Mouse (Mus musculus) neural tube, embryonic 11.5 days (tissue): ENCODE results near the gene Tspan14. TPM values are rescaled to one million over a fixed set of nuclear protein-coding genes. Genes with fewer than 3 reads are reported as not detected.

Experiments
- ATAC-seq: fragments of 200-750 bp; cut with Nextera tagmentation; 2 replicates; pipeline ENCODE4 v1.8.0; 2017; ENCODE audit warnings: moderate number of reproducible peaks, mild to moderate bottlenecking, moderate TSS enrichment, moderate library complexity; ENCODE audit not compliant: insufficient read depth, low FRiP score, low TSS enrichment
- DNase-seq: peaks from one replicate; pipeline ENCODE4 v3.0.0-alpha.2; 2015; ENCODE audit warnings: low spot score
- H3K27ac ChIP-seq: fragments of 300-500 bp; sonication (generic); 2 replicates; pipeline ENCODE4 v1.5.1; 2014; ENCODE audit warnings: low read depth, mild to moderate bottlenecking, low read length
- H3K27me3 ChIP-seq: fragments of 300-500 bp; sonication (generic); 2 replicates; pipeline ENCODE4 v1.6.1; 2014; ENCODE audit warnings: mild to moderate bottlenecking, low read length, mixed read lengths; ENCODE audit not compliant: control insufficient read depth, insufficient read depth
- H3K36me3 ChIP-seq: fragments of 300-500 bp; sonication (generic); 2 replicates; pipeline ENCODE4 v1.6.1; 2014; ENCODE audit warnings: mild to moderate bottlenecking, low read length, moderate library complexity, mixed read lengths; ENCODE audit not compliant: control insufficient read depth, insufficient read depth
- H3K4me1 ChIP-seq: fragments of 300-500 bp; sonication (generic); 2 replicates; pipeline ENCODE4 v1.6.1; 2014; ENCODE audit warnings: low read length, mixed read lengths; ENCODE audit not compliant: control insufficient read depth, insufficient read depth
- H3K4me2 ChIP-seq: fragments of 300-500 bp; sonication (generic); 2 replicates; pipeline ENCODE4 v1.6.1; 2014; ENCODE audit warnings: low read depth, mild to moderate bottlenecking, moderate library complexity
- H3K4me3 ChIP-seq: fragments of 300-500 bp; sonication (generic); 2 replicates; pipeline ENCODE4 v1.5.1; 2014; ENCODE audit warnings: low read depth, low read length
- H3K9ac ChIP-seq: fragments of 300-500 bp; sonication (generic); 2 replicates; pipeline ENCODE4 v1.6.1; 2014; ENCODE audit warnings: mild to moderate bottlenecking, low read length
- H3K9me3 ChIP-seq: fragments of 300-500 bp; sonication (generic); 2 replicates; pipeline ENCODE4 v1.6.1; 2016; ENCODE audit warnings: low read length; ENCODE audit not compliant: control insufficient read depth
- WGBS: fragments of 180-500 bp; shearing (Covaris S2); extraction: QIAGEN DNeasy Blood & Tissue Kit; methylation state at CpG from one replicate; pipeline ENCODE4 v1.1.7; 2014; 5-methylcytosine and 5-hydroxymethylcytosine counted together
- polyA plus RNA-seq: library from polyadenylated mRNA; unstranded; fragments of >200 nt; fragmentation: Nextera tagmentation; extraction: Ambion mirVana; gene quantifications from 2 replicates; pipeline ENCODE4 v1.2.1, GENCODE M21; 2014

Tspan14 gene
- 118 and 125 TPM in 2 replicates for polyA plus RNA-seq

DNA sequence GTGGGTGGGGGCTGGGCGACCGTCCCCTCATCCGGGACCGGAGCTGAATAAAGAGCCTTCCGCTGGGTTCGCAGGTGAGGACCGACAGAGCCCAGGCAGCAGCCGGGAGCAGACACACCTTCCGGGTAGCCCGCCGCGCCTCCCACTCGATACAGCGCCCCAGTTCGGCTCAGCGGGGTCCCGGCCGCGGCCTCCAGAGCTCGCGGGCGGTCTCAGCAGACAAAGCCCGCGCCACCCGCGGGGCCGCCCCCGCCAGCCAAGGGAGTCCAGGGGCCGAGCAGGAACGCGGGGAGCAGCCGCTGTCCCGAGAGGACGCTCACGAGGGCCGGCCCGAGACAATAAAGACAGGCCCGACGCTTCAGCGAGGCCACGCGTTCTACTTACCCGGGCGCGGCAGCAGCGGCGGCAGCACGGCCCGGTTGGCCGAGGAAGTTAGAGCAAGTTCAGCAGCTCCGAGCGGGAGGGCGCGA, at the start of gene Tspan14:
Gene Tspan14, minus strand, starts transcription at position 416 of the 470 bp plus-strand sequence.
- ATAC-seq (no peak), DNase-seq (no peak)
- Histone ChIP-seq H3K27ac (peak within 1 kb of the TSS; percentile 83), H3K9ac (peak within 1 kb of the TSS; percentile 93), H3K4me3 (peak within 1 kb of the TSS; percentile 89), H3K36me3 (no peaks in the 10 kb centered on the region), H3K9me3 (no peaks in the 10 kb centered on the region), H3K27me3 (no peaks in the 10 kb centered on the region), H3K4me1 (peaks cover 20% of the 10 kb centered on the region), H3K4me2 (peak within 1 kb of the TSS; percentile 85)
- under 1% methylated on average over 46 of the region's 54 CpGs for WGBS

DNA sequence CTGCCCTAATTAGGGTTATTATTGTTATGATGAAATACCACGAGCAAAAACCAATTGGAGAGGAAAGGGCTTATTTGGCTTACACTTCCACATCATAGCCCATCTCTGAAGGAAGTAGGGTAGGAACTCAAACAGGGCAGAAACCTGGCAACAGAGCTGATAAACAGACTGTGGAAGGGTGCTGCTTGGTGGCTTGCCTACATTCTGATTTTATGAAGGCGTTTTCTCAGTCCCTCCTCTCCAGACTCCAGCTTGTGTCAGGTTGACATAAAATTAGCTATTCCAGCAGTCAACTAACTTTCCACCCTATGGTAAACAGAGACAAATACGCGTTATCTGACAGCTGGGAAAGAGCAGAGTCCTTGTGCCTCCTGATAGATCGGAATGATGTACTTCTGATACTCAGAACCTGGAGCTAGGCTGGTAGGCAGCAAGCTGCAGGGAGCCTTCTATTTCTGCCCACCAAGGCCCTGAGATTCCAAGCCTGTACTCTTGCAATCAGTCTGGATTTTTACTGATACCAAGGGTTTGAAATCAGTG, 48.2 kb upstream of the Tspan14 start:
- no peak overlapping the region for H3K27ac ChIP-seq
- H3K36me3 ChIP-seq, result no peaks in the 10 kb centered on the region
- H3K27me3 ChIP-seq, result no peaks in the 10 kb centered on the region
- no peak overlapping the region for H3K4me2 ChIP-seq
- no peaks in the 10 kb centered on the region for H3K4me1 ChIP-seq
- H3K9ac ChIP-seq, result no peak overlapping the region
- no peak for ATAC-seq
- no peaks in the 10 kb centered on the region for H3K9me3 ChIP-seq
- WGBS, result 75% methylated on average over 5 of the region's 5 CpGs
- DNase-seq, result no peak
- H3K4me3 ChIP-seq, result no peak overlapping the region

DNA sequence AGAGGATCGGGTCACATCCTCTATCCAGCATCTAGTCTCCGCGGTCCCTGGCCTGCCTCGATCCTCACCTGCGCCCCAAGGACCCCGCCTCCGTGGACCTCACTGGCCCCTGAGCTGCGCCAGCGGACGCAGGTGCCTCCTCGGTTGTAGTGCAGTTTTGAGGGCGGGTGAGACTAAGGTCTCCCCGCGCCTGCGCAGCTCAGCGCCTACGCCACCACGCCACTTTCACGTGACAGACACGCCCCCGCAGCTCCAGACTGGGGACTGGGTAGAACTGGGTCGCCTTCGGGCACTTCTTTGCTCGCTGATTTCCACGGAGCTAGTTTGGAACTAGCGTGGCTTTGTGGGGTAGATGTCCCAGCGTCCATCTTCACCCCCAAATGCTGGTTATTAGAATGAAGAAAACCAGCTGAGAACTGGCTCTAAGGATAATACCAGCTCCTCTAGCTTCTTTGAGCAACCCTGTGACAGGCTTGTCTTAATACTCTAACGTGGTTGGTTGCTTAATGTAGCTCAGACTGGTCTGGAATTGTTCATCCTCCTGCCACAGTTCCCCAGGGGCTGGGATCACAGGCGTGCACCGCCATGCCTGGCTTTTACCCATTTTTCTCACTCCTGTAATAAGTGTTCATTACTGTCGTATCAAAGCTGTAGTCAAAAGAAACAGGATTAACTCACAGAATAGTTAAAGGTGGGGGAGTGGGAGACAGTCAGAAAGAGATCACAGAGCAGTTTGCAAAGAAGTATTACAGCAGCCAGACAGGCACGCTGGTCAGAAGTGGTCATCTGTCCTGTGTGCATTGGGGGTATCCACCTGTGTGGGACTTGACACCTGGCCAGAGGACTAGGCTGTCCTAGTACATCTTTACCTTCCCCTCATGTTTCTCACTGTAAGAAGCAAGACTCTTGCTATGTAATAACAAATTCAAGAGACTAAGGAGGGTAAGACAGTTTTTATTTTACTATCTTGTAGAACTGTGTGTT, 47.3 kb upstream of the Tspan14 start, which contains the start of gene Fam213a:
Gene Fam213a, minus strand, starts transcription at position 159 of the 984 bp plus-strand sequence.
- H3K4me3 ChIP-seq, result peak within 1 kb of the TSS; percentile 57
- no peaks in the 10 kb centered on the region for H3K4me1 ChIP-seq
- ATAC-seq, result peak; percentile 97
- H3K36me3 ChIP-seq, result no peaks in the 10 kb centered on the region
- peak within 1 kb of the TSS; percentile 84 for H3K4me2 ChIP-seq
- H3K9me3 ChIP-seq, result no peaks in the 10 kb centered on the region
- no peak within 1 kb of the TSS for H3K27ac ChIP-seq
- 8% methylated on average over 32 of the region's 32 CpGs for WGBS
- DNase-seq, result peak; percentile 91
- peak within 1 kb of the TSS; percentile 74 for H3K9ac ChIP-seq
- no peaks in the 10 kb centered on the region for H3K27me3 ChIP-seq

DNA sequence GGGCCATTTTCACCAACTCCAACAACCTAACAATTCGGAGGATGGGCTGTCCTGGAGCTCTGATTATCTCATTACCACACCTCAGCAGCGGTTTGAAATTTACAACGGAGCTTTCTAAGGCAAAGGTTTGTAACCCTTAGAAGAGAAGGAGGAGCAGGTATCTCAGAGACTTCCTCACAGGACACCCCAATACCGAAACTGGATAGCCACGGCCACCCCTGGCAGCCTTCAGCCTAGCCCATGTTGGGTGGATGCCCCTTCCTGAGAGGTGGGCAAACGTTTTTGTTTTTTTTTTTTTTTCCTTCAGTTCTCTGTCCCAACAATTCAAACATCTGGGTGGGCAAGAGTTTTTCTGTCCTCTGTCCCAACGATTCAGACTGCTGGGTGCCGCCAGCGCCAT, 46.5 kb upstream of the Tspan14 start:
- Histone ChIP-seq H3K9me3 (no peaks in the 10 kb centered on the region), H3K27me3 (no peaks in the 10 kb centered on the region), H3K36me3 (no peaks in the 10 kb centered on the region), H3K9ac (peak overlapping the region; percentile 74), H3K4me3 (peak overlapping the region; percentile 57), H3K4me1 (no peaks in the 10 kb centered on the region), H3K4me2 (peak overlapping the region; percentile 84), H3K27ac (no peak overlapping the region)
- no peak for DNase-seq
- WGBS, result 19% methylated on average over 9 of the region's 9 CpGs
- peak; percentile 14; the same call in 1 of the 2 replicates for ATAC-seq

DNA sequence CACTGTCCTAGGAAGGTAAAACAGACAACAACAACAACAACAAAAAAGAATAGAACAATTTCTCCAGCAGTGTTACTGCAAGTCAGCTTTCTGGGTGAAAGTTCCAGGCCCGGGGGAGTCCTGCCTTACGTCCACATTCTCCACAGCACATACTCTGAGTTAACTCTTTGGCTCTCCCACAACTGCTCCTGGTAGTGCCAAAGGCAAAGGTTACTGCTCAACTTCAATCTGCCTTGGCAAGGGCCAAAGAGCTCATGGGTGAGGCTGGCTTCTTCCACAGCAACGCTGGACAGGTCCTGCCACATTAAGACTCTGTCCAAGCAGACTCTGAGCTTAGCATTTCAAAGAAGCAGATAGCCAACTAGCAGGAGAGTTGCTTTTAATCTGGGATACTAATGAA, 45.3 kb upstream of the Tspan14 start:
- no peaks in the 10 kb centered on the region for H3K9me3 ChIP-seq
- no peaks in the 10 kb centered on the region for H3K27me3 ChIP-seq
- 87% methylated on average over 3 of the region's 3 CpGs for WGBS
- no peak overlapping the region for H3K27ac ChIP-seq
- H3K4me3 ChIP-seq, result no peak overlapping the region
- no peaks in the 10 kb centered on the region for H3K36me3 ChIP-seq
- ATAC-seq (no peak), DNase-seq (no peak)
- H3K4me2 ChIP-seq, result no peak overlapping the region
- H3K9ac ChIP-seq, result no peak overlapping the region
- no peaks in the 10 kb centered on the region for H3K4me1 ChIP-seq

DNA sequence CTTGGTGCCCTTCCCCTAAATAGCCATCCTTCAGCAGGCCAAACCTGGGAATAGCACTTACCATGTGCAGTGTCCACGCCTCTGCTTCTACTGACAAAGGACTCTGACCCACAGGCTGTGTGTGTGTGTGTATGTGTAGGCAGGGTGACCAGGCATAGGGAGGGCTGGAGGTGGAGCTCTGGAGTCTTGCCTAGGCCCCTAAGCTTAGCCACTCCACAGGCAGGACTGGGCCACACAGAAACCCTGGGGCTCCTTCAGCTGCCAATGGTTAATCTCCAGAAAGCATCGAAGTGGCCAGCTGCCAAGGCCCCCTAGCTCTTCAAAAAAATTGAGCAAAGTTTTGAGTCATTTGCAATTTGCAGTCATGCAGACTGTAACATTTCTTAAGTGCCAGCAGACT, 41.5 kb upstream of the Tspan14 start:
- Histone ChIP-seq H3K4me2 (no peak overlapping the region), H3K27me3 (no peaks in the 10 kb centered on the region), H3K4me1 (peaks cover 4% of the 10 kb centered on the region; the same call in 1 of the 2 replicates), H3K9ac (no peak overlapping the region), H3K36me3 (no peaks in the 10 kb centered on the region), H3K27ac (no peak overlapping the region), H3K9me3 (no peaks in the 10 kb centered on the region), H3K4me3 (no peak overlapping the region)
- WGBS, result 95% methylated on average over 2 of the region's 2 CpGs
- ATAC-seq (no peak), DNase-seq (no peak)

DNA sequence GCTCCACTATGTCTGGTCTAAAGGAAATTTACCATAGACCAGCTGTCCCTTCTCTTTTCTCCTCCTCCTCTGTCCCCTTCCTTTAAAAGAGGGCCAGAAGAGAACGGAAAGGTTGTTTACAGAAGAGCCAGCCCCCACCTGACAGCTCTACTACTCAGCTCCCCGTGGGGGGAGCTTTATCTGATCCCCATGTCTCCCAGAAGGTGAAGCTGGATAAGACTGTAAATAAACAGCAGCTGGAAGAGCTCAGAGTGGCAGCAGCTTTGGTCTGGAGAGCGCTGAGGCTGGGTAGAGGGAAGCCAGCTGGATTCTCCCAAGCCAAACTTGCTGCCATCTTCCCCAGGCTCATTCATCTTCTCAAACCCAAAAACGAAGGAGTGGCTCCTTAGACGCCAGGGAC, 41.0 kb upstream of the Tspan14 start:
- Histone ChIP-seq H3K36me3 (no peaks in the 10 kb centered on the region), H3K4me3 (no peak overlapping the region), H3K9me3 (no peaks in the 10 kb centered on the region), H3K27me3 (no peaks in the 10 kb centered on the region), H3K9ac (no peak overlapping the region), H3K4me2 (no peak overlapping the region), H3K4me1 (peaks cover 4% of the 10 kb centered on the region; the same call in 1 of the 2 replicates), H3K27ac (no peak overlapping the region)
- no peak for DNase-seq
- WGBS, result 52% methylated on average over 5 of the region's 5 CpGs
- no peak for ATAC-seq

DNA sequence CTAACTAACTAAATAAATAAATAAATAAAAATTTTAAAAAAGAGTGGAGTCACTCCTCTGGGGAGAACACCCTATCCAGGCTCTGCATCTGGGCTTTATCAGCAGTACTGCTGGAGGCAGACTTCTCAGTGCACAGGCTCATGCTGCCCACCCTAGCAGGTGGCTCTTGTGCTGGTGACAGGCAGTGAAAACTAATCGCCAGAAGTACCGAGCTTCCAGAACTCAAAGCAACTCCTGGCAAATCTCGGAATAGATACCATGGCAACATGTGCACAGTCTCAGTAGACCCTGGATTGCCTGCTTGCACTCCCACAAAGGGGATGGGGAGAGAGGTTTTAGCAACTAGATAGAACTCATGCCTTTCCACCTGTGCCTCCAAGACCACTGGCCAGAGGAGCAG, 40.3 kb upstream of the Tspan14 start:
- WGBS, result 73% methylated on average over 3 of the region's 3 CpGs
- peaks cover 4% of the 10 kb centered on the region; the same call in 1 of the 2 replicates for H3K4me1 ChIP-seq

More for the DNA sequence above, 40.3 kb upstream of the Tspan14 start:
- Histone ChIP-seq H3K9me3 (no peaks in the 10 kb centered on the region), H3K36me3 (no peaks in the 10 kb centered on the region), H3K27me3 (no peaks in the 10 kb centered on the region), H3K4me3 (no peak overlapping the region), H3K27ac (no peak overlapping the region), H3K4me2 (no peak overlapping the region), H3K9ac (no peak overlapping the region)
- DNase-seq, result no peak
- no peak for ATAC-seq
